Mouse (Mus musculus) right cerebral cortex, postnatal 14 days (tissue): ENCODE data around the gene Ppp1r14d.
A peak's percentile ranks its signal among the peaks of the same experiment; 100 is the strongest.

Source experiments
- DNase-seq: peaks from one replicate; pipeline ENCODE4 v3.0.0; 2022

The Ppp1r14d gene

DNA sequence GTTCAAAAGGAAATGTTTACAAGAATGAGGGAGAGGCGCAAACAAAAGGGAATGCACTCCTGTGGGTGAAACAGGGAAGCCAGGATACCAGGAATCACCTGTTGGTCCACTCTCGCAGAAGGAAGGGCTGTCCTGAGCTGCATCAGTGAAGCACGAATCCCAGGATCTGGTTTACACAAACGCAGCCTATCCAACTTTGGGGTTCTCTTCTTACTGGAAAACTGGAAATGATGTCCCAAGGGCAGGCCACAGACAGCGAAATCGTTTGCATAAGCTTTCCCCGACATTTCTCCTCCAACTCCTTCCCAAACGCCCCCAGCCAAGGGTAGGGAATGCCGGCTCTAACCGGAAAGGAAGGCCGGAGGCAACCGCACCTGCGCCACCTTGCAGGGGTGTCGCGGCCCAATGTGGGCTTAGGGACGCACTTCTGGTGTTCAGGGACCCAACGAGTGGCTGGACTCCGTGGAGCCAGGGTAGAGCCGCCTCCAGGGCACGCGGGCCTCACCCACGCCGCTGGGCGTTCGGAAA, 7.0 kb upstream of the Ppp1r14d start:
- no peak for DNase-seq

DNA sequence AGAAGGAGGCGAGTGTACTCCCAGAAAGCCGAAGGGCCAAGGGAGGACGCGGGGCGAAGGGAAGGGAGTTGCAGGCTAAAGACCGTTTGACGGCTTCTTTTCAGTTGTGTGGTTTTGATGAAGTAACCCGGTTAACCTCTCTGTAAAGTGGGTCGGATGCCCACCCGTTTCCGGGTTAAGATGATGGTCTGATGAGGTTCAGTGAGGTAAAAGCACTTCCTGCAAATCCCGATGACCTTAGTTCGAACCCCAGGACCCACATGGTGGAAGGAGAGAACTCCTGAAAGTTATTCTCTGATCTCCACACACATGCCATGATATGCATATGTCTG, 20.6 kb downstream of the Ppp1r14d start:
- no peak for DNase-seq

DNA sequence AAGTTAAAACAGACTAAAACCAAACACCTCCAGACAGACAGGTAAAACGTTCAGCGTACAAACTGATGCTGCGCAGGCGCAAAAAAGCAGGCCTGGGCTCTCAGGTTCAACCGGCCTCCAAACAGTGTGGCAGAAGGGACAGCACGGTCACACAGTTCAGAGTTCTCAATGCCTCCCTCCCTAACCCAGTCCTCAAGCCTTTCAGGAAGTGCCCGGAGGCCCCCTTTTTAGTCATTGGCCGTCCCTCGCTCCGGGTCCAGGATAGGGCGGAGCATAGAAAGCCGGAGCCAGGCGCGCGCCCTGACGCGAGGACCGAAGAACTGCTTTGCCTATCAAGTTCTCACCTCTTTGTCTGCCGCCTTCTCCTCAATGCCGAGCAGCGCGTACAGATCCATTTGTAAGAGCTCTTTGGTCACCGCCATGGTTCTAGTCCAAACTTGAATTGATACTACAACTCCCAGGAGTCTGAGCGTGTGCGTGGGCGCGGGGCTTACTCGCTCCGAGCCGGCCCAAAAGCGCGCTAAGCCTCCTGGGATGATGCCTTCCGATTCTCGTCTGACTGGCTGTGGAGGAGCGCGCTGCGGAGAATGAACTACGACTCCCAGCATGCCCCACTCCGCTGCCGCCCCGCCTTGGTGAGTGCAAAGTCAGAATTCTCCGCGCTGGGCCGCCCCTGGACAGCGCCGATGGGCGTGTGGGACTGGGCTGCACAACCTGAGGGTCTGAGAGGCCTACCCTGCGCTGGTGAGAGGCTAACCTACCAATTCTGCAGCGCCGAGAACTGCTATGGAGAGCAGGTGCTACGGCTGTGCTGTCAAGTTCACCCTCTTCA, 21.1 kb downstream of the Ppp1r14d start, which contains the start of the genes Zfyve19 and Dnajc17:
Gene Zfyve19, plus strand, starts transcription at position 274 of the 832 bp plus-strand sequence.
Gene Dnajc17, minus strand, starts transcription at position 452 of the 832 bp plus-strand sequence.
- DNase-seq = peak; percentile 97

DNA sequence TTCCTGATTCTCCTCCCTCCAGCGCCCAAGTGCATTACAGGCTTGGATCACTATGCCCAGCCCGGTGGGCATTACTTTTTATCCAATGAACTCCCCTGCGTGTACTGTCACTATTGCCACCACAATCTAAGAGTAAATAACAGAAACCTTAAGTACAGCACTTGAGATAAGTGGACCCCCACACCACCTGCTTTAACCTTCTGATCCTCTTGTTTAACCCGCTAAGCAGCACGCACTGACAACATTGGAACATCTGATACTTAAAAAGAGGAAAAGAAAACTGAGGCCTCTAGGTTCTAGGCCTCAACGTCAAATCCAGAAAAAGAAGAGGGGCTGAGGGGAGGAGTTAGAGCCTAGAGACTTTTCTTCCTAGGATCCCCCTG, 21.8 kb downstream of the Ppp1r14d start:
- no peak for DNase-seq

DNA sequence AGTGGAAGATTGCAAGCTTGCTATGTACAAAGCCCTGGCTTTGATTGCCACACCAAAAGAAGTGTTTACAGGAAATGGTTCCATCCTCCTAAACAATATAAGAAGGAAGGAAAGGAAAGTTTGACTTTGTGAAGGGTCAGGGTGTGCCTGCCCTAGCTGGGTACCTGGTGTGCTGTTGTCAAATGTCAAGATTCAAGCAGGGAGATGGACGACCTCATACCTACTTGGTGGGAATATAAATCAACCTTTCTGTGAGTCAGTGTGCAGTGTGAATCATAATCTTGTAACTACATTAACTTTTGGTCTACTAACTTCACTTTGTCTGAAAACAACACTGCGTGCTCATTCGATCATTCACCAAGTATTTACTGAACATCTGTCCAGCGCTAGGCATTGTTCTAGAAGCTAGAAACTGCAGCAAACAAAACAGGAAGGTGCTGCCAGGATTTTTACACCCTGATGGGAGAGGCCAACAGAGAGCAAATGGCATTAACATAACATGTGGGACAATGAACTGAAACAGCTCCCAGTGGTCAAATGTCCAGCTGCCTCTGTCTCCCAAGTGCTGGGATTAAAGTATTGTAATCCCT, 25.7 kb downstream of the Ppp1r14d start:
- no peak for DNase-seq

DNA sequence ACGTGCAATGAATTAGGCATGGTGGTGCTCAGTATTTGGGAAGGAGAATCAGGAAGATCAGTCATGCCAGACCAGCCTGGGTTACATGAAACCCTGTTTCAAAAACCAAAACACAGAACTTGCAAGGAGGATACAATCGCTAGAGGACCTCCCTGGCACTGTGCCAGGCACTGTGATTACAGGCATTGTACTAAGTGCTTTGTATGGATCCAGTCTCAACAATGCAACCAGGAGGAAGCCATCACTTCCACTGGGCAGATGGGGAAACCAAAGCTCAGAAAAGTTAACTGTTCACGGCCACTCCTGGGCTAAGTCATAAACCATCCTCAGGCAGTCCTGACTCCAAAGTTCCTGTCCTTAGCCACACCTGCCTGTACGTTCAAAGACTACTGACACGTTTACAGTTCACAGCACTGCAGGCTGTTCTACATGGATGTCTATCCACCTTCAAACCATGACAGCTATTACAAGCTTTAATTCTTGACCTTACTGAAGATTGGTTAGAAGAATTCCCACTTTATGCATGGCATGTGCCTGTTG, 26.7 kb downstream of the Ppp1r14d start:
- DNase-seq = peak; percentile 29

DNA sequence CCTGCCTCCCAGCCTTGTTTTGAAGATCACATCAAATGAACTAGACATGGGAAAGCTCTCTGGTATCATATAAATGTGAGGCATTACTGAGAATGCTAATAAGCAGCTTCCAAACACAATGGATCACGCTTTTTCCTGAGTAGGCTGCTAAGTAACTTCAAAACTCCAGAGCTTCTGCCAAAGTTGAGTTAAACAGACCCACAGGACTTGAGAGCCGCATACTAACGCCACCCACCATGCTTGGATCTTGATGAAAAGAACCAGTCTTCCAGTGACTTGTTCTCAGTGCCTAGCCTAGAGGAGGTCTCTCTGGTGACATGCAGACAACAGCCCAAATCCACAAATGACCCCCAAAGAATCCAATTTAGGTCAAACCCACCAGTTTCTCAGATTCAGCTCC, 30.8 kb downstream of the Ppp1r14d start:
- DNase-seq = no peak

DNA sequence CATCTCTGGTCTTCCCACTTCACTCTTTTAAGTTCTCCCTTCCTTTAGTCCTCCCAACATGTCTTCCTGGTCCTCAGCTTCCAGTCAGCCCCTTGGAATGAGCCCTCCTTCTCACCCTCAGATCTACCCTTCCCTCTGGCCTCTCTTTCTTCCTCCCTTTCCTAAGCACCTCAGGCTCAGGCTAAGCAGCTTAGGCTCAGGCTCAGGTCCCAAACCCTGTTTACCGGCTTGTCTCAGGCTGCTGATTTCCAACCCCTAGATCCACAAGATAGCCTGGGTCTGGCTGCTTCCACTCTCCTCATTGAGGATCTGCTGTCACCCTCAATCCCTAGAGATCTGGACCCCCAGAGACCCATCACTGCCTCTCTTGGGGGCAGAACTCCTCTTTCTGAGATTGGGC, 31.7 kb downstream of the Ppp1r14d start:
- no peak for DNase-seq

DNA sequence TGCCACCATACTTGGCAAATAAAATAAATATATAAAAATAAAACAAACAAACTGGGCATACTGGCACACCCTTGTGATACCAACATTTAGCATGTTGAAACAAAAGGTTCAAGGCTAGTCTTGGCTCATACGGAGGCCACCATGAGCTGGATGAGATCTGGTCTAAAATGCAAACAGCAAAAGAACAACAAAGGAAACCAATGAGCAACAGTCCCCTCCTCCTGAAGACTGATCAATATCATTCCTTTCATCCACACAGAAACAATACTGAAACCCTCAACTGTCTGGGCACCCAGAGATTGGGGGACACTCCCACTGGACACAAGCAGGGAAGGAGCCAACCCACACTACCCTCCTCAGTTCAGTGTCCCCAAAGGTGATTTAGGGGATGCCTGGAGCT, 32.2 kb downstream of the Ppp1r14d start:
- DNase-seq = no peak

DNA sequence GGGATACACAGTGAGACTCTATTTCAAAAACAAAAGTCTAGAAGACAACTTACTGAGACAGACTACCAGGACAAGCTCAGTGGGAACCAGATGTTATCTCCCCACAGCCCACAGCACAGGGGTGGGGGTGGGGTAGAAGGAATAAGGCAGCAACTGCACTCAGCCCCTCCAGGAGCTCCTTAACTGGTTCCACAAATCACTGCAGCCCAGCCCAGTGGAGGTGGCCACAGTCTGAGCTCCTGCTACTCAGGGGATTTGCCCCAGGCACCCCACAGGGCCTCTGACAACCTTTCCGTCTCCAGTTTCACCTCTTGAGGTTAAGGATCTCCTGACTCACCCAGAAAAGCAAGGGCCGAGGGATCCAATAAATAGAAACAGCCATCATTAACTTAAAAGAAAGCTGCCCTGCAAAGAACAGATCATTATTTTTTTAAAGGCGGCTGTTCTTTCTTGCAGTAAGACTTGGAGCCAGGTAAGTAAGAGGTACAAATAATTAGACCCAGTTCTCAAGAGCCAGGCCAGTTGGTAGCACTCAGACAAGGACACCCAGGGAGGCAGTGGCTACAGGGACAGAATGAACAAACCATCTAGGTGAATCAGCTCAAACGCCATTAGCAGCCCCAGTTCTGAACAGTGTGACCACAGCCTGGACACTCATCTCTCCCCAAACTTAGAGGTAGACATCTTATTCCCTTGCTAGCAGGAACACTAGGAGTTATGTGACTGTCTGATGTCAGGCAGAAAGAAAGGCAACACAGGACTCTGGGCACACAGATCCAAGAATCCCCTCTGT, 33.2 kb downstream of the Ppp1r14d start:
- DNase-seq = no peak

DNA sequence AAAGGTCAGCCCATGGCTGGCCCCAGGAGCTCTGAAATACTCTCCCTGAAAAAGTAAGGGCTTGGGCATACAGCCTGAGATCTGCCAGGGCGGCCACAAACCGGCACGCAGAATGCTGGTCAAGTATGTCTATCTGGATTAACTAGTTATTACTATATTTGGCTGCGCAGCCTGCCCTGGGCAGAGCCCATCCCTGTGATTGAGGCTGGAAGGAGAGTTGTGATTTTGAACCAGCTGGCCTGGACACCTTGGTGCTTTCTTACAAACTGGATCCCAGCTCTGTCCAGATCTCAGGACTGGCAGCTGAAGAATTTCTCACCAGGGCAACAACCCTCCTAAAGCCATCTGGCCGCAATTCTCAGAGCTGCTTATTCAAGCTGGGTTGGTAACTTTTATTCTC, 35.6 kb downstream of the Ppp1r14d start:
- DNase-seq = no peak

DNA sequence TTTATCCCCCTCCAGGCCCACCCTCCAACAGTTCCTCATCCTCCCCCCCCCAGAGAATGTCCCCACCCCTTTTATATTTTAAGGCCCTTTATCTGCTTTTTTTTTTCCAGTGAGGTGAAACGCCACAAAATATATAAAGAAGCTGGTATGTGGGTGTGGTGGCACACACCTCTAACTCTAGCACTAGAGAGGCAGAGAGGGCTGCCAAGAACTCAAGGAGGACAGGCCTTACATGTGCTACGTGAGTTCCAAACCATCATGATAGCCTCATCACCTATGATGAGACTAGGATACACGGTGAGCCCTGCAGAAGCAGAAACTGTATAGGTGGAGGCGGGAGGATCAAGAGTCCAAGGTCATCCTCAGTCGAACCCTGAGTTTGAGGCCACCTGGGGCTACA, 38.7 kb downstream of the Ppp1r14d start:
- DNase-seq = no peak

DNA sequence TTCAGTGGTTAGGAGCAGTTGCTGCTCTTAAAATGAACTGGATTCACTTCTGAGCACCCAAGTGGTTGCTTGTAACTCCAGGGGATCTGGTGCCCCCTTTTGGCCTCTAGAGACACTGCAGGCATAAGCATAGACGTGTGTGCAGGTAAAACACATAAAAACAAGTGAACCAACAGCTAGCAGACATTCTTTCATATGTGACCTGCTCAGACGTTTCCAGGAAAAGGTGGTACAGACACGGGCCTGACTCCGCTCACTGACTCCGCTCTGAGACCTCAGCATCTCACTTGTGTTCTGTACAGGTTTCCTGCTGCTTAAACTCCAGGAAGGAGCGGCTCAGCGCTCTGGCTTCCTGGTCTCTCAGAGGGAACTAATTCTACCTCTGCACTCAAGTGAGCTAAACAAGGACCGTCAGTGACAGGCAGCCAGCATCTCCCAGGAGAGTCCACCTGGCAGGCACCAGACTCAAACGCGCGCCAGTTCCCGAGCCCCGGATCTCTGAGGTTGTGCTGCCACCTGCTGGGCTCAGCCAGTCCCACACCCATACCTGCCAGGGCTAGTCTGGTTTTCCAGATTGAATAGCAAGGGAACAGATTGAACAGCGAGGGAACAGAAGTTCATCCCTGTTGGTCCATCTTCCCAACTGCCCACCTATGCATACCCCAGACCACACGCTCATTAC, 40.5 kb downstream of the Ppp1r14d start:
- DNase-seq = peak; percentile 81

DNA sequence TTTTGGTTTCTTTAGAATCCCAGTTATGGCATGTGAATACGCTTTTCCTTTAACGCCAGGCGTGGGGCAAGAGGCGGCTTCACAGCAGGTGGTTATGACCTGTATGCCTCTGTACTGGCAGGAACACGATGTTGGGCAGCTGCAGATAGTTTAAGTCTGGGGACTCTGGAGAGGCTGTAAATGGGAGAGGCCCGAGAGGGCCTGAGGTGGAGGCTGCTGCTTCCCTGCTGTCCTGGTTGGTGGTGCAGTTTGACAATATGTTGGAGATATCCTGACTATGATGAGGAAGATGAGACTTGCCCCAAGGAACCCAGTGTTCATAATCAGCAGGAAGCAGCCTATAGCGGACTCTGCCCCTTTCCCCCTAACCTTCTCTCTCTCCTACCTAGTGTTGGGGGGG, 46.8 kb downstream of the Ppp1r14d start:
- DNase-seq = no peak

DNA sequence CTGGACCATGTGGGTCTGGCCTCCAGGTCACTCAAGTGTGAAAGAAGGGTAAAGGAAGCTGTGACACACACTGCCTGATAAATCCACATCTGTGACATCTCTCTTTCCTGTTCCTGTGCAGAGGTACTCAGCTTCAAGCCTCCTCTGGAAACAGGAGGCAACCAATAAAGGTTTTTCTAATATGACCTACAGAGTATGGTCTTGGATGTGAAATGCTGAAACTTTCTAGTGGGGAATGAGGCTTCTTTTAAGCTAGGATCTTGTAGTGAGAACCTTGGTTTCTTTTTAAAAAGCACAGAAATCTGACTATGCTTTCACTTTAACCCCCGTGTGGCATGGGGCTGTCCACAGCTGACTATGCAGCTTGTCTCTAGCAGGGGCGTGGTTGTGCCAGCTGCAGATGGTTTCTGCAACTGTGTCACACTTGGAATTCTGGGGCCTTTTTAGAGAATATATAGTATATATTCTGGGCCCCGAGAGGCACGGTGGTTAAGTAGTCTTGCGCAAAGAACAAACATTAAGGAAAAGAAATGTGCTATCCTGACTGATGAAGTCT, 52.2 kb downstream of the Ppp1r14d start:
- no peak for DNase-seq

DNA sequence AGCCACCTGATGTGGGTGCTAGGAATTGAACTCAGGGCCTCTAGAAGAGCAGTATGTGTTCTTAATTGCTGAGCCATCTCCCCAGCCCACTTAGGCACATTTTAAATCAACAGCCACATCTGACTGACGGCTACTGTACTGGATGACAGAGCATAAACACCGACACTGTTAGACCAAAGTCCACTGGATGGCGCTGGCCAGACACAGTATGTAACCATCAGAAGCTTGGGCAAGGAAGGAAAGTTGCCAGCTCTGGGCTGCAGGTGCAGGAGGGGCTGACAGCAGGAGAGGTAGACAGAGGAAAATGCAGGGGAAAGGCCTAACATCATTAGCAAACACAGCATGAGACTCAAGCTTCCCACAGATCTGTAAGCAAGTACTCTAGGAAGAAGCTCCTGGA, 52.9 kb downstream of the Ppp1r14d start:
- DNase-seq = no peak

DNA sequence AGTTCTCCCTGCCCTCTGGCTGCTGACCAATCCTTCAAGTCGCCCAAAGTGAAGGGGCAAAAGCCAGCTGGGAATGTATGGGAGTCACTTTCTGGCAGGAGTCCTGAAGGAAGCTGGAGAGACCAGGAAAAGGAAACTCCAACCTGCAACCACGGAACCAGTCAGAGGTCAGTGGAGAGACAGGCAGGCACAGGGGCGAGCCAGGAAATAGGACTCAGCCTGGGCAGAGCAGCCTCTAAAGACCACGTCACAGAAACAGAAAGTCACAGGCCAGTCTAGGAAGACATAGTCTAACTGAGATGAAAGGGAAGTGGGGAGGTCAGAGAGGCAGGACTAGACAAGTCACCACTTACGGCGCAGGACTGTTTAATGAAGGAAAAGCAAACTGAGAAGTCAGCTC, 54.1 kb downstream of the Ppp1r14d start:
- DNase-seq = no peak

DNA sequence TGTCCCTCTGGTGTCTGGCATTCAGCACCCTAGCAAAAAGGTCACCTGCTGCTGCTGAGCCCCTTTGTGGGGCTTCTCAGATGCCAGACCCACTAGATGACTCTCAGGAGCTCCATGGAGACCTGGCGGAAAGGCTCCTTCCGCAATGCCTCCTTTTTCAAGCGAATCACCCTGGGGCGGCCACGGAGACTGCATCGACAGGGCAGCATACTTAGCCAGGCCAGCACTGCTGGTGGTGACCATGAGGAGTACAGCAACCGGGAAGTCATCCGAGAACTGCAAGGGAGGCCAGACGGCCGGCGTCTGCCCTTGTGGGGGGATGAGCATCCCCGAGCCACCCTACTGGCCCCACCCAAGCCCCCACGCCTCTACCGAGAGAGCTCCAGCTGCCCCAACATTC, 54.8 kb downstream of the Ppp1r14d start:
- no peak for DNase-seq

DNA sequence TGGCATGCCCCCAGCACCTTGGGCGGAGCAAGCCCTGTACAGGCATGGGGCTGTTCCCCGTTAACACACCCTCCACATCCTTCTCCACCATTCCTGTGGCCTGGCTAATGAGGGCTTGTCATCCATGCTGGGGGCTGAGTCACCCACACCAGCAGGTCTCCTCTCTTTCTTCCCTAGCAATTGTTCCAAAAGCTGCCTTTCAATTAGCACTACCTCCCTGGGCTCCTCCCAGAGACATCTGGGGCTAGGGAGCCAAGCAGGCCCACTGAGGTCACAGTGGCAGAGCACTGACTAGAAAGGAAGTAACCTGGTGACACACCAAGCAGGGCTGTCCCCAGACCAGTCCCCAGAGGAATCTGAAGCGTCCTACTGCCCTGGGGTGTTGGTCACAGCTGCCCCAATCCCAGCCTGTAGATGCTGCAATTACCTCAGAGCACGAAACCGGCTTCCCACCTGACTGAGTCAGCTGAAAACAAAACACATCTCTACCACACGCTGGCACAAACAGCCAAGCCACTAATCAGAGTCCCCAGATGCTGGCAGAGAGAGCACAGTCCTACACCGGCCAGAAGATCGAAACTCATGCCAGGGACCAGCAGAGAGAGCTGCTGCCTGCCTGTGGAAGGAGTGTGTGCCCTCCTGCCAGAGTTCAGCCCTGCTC, 55.6 kb downstream of the Ppp1r14d start, which contains the start of gene Gm14137:
Gene Gm14137, plus strand, starts transcription at position 519 of the 661 bp plus-strand sequence.
- no peak for DNase-seq

DNA sequence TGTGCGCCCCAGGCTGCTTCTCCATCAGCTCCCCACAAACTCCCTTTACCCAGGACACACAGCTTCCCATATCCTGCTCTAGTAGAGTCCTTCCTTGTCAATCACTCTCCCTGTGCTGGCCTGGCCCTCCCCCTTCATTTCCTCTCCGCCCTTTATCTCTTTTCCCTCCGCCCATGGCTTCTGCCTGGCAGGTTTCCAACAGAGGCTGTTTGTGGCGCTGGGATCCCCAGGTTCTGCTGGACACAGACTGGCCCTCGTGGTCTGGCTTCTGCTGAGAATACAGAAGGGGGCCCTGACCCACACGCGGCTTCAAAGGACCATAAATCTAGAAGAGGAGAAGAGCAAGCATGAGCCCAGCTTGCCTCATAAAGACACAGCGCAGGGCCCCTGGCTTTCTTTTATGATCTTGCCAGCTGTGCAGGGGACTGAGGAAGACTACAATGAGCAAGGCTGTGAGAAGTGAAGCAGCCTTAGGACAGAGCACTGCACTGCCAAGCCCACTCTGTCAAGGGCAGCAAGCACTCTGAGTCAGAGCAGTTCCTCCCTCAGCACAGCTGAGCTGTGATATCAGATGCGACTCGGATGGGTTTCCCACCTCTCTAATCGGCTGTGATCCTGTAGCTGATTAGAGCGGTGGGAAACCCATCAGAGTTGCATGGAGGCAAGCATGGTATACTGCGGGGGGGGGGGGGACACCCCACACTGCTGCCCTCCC, 56.7 kb downstream of the Ppp1r14d start:
- DNase-seq = peak; percentile 37

DNA sequence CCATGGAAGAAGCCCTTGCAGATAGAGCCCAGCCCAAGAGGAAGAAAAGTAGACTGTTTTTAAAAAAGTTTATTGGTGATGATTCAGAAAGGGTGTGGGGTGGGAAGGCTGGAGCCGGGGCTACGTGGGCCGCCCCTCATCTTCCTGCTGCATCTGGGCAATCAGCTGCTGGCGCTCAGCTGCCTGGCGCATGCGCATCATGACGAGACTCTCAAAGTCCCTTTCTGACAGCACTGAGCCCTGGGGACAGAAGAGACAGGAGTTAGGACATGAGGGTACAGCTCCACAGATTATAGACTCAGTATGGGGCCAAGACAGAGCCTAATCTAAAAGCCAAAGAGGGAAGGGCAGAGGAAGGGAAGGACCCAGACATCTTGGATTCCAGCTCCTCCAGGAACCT, 57.3 kb downstream of the Ppp1r14d start:
- no peak for DNase-seq
